Mouse (Mus musculus) common myeloid progenitor, adult 5-6 weeks (primary cell): ENCODE data around the gene Krt7. TPM values are rescaled to one million over a fixed set of nuclear protein-coding genes. Genes with fewer than 3 reads are reported as not detected.

Source experiments
- ATAC-seq: replicated peaks from 2 replicates; pipeline ENCODE4 v1.8.0; 2016; ENCODE audit warnings: low read depth, mild to moderate bottlenecking, moderate TSS enrichment, inconsistent platforms; ENCODE audit not compliant: poor library complexity, severe bottlenecking
- total RNA-seq: library from RNA; stranded (forward); fragments of 200-1000, 187-1606 nt; gene quantifications from 2 replicates; pipeline ENCODE4 v1.2.3, GENCODE M21; 2017

The Krt7 gene
- total RNA-seq, 1 experiment from 2014 or later = 0.96 TPM

- 0 out of 2 replicates have a peak, but pooled peaks have one; percentile 5 for ATAC-seq
Measured at GRCm38 (mm10) chr15:101424914-101425313, 14.1 kb downstream of the Krt7 start.

GRCm38 (mm10) chr15:101436611-101437010 lies 25.8 kb downstream of the Krt7 start:
- no peak for ATAC-seq

DNA sequence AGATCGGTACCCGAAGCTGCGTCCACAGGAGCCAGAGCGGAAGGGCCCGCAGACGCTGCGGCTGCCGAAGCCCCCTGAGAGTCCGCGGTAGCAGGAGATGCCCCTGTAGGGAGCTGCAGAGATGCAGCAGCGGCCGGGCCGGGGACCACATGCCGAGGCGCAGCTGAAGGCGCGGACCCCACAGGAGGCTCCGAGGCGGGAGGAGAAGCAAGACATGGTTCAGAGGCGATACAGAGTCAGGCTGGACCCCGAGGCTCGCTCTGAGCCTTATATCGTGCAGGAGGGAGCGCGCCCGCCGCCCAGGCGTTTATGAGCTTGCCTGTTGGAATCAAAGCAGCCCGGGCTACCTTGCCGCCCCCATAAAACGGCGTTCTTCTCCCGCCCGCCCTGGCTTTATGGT lies 27.7 kb downstream of the Krt7 start, which contains the start of gene Krt87:
Gene Krt87 (minus strand): TSS at position 250 of the 400 bp plus-strand sequence.
- ATAC-seq = no peak

DNA sequence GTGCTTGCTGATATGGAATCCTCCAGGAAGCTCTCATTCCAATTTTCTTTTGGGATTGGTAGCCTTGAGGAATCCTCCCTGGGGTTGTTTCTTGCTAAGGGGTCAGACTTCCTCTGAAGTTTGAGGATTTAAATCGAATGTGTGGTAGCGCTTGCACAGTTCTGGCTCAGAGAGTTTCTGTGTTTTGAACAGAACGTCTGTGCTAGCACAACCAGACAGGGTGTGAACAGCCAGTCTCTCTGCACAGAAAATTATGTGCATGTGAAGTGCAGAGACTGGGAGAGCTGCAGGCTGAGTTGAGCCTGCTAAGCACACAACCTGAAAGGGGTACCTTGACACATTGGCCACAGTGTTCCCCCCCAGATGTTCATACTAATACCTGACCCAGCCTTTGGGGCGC lies 30.0 kb downstream of the Krt7 start:
- ATAC-seq = no peak

GRCm38 (mm10) chr15:101446572-101446971 lies 35.7 kb downstream of the Krt7 start:
- ATAC-seq = no peak

DNA sequence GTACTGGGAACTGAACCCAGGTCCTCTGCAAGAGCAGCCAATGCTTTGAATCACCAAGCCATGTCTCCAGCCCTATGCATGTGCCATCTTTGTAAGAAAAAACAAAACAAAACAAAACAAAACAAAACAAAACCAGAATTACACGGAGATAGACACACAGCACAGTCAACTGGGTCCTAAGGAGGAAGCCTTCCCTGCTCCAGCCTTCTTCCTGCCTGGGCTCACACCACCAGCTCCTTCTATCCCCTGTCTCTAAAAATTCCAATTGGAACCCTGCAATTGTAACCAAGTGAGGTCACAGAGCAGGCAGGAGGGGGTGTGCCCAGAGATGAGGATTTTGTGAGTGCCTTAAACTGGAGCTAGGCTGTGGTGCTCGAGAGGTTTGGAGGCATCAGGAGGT lies 36.6 kb downstream of the Krt7 start, which contains the start of gene Krt88:
Gene Krt88 (plus strand): TSS at position 301 of the 400 bp plus-strand sequence.
- no peak for ATAC-seq

DNA sequence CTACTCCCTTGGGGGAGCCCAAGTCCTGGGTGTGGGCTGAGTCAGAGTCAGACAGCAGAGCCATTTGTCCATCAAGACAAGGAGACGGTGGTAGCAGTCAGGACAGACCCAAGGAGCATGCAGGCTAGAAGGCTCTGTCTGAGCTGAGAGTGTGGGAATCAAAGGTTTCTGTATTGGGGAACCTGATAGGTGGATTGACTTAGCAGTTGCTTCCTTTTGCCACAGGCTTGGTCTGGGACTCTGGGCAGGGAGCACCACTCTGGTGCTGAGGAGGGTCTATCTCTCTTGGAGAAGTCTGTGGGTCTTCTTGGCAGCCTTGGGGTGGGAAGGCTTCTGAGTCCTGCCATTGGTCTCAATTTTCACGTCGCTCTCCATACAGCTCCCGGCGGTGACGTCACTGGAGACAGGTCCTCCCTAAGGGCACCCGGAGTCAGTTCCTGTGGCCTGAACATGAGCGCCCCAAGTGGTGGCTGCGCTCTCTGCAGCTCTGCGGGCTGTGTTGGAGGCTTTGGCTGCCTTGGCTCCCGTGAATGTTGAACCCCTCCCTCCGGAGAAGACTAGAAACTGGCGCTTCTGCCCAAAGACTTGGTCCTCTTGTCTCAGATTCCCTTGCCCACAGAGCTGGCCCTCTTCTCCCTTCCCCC lies 42.4 kb downstream of the Krt7 start:
- peak; percentile 95 for ATAC-seq

DNA sequence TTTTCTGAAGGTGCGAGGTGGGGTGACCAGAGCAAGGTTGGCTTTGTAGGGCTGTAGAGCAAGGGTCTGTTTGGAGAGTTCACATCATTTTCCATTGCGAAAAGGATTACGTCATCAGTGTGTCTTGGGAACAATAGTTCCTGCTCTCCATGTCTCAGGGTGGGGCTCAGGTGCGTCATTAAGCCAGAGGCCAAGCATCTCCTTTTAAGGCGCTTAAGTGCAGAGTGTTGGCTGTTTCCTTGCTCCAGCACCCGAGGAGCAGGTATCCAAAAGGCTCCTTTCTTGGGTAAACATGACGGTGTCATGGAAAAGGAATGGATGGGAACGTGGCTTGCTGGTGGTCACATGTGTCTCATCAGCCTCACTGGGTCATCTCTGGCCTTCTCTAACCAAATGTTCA lies 43.9 kb downstream of the Krt7 start:
- no peak for ATAC-seq

DNA sequence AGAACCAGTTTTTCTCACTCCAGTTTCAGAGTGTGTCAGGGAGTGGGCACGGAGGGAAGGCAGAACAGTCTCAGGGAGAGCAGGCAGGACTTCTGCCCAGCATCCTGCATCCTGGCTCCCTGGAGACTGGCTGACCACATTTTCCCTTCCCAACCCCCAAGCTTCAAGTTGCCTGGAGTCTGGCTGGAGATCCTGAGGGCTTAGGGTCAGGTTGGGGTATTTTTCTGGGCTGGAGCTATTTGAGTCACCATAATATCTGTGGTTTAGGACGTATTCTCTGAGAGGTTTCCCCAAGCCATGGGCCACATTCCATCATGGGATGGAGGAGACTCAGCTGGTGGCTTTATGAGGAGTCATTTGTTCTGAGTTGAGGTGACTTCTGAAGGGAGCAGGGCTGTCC lies 44.4 kb downstream of the Krt7 start:
- ATAC-seq = no peak

- ATAC-seq = no peak
Measured at GRCm38 (mm10) chr15:101455891-101456290, 45.0 kb downstream of the Krt7 start.

DNA sequence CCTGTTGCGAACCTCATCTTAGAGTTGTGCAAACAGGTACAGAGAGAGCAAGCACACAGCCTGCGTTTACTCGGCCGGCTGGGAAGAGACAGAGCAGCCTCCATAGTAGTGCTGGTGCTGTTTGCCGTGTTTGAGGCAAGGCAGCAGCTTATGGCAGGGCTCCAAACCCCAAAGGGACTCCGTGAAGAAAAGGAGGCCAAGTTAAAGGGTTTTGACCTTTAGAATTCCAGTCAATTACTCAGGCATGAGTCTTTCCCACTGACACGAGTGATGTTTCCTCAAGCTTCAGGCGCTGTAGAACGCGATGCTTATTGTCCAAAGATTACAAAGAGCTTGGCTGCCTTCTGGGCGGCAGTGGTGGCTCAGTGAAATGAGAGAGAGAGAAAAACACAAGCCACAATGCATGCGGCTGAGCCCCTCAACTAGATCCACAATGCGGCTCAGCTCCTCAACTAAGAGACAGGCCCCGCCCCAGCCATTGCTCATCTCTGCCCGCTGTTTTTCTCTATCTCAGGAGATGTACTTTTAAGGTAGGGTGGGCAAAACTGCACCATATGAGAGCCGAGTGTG lies 47.6 kb downstream of the Krt7 start:
- no peak for ATAC-seq

DNA sequence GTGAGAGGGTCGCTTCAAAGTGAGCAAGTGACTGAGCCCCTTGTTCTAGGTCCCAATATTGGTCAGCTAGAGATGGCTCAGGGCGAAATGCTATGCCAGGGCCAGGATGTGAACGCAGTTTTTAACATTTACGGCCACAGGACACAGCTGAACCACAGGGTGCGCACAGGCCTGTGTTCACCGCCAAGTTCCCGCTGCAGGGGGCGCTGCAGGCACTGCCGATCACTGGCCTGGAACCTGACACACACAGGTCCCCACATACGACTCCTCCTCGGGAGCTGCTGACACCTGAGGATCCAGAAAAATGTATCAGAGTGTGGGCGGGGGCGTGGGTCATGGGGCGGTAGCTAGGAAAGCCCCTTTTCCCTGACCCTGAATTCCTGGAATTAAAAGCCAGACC lies 48.4 kb downstream of the Krt7 start:
- no peak for ATAC-seq

- no peak for ATAC-seq
Measured at GRCm38 (mm10) chr15:101463651-101464050, 52.8 kb downstream of the Krt7 start, which contains the start of gene Krt81. TSS of gene Krt81 (minus strand) at chr15:101463751.

GRCm38 (mm10) chr15:101469093-101469492 lies 58.2 kb downstream of the Krt7 start:
- ATAC-seq = no peak

- ATAC-seq = peak; percentile 84
Measured at GRCm38 (mm10) chr15:101472952-101473528, 62.2 kb downstream of the Krt7 start, which contains the start of gene Krt86. TSS of gene Krt86 (plus strand) at chr15:101473478.

DNA sequence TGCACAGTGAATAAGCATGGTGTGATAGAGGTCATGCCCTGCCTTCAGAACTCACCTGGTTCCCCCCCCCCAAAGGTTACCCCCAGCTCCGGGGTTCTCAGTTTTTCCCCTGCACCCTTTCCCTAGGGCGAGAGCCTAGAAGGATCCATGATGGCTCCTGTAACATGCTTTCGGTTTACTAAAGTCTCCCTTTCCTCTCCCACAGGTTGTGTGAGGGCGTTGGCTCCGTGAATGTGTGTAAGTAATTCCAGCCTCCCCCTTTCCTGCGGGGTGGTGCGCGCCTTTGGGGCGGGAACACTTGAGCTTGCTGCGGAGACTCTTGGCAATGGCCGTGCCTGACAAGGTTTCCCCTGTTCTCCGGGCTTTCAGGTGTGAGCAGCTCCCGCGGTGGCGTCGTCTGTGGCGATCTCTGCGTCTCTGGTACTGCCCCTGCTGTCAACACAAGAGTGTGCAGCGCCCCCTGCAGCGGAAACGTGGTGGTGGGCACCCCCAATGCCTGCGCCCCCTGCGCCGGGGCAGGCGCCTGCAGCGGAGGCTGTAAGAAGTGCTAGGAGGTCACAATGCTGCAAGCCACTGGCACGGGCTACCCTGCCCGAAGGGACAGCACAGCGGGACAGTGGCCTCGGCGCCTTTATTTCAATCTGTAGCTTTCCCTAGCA lies 68.3 kb downstream of the Krt7 start:
- peak; percentile 80 for ATAC-seq

DNA sequence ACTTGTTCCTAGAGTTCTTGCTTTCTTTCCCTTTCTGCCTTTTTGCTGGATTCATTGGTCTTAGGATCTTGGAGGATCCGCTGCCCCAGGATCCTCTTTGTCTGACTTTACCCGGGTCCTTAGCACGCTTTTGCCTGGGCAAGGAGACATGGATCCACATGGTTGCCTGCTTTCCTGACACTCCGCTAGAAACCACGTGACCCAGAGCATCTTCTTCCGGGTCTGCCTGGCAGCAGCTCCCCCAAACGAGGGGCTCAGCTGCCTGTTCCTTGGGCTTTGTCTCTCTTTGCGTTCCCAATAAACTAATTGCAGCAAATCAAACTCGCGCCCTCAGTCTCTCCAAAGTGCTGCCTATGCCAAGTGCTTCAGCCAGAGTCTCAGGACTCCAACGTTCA lies 68.8 kb downstream of the Krt7 start:
- ATAC-seq = no peak
